Comparison of ENCODE assay signal across 10 mouse cellular contexts in the genomic region with DNA sequence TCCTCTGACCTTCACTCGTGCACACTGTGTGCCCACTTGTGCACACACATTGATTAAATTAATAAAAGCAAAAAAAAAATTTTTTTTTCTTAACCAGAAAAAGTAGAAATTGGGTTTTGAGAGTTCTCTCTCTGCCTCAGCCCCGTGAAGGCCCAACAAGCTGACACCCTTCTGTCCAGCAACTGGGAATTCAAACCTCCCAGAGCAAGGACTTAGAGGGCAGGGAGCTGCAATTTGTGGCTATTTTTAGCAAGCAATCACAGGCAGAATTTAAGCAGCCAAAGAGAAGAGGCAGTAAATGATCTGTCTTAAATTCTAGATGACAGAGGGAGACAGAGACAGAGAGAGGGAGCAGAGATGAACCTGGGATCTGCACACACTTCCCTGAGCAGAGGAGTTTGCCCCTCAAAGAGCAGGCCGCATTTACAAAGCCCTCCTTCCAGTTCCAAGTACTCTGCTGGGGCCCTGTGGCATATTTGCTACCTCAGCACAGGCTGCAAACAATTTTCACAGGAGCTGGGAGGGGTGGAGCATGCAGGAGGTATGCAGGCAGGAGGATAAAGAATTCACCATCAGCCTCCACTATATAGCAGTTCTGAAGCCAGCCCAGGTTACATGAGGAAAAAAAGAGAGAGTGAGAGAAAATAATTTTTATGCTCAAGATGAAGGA. TPM values are rescaled to one million over a fixed set of nuclear protein-coding genes. Genes with fewer than 3 reads are reported as not detected.
DNase-seq lines count a peak whose midpoint lies in the region; ATAC-seq and TF ChIP-seq lines count a peak whose summit lies in the region.
"Had no signal": no experiment of that assay in that cellular context is flagged by ENCODE, and none has a peak within 500 bp of the region (broad histone marks: within the 10 kb centered on the region; RNA-seq: fewer than 3 reads in every experiment).

No protein-coding gene starts in this region.

- 48% methylated on average over 3 of the region's 3 CpGs for WGBS in lung, embryonic 16.5 days
- 66% methylated on average over 3 of the region's 3 CpGs for WGBS in lung, adult 2 months
- 31% methylated on average over 3 of the region's 3 CpGs for WGBS in heart, embryonic 16.5 days
- WGBS in cerebellum, adult 2 months, result 79% methylated on average over 3 of the region's 3 CpGs

- peak overlapping the region; percentile 72; the same call in 1 of the 2 replicates for H3K4me3 ChIP-seq in lung, embryonic 16.5 days (ENCODE audit: low read length)
- H3K4me3 ChIP-seq in lung, adult 2 months (replicated peaks; ENCODE audit: extremely low read depth, low read depth, low read length), result no peak overlapping the region
- peak overlapping the region; percentile 22 for H3K4me3 ChIP-seq in heart, embryonic 16.5 days (ENCODE audit: low read length)
- no peak overlapping the region for H3K4me3 ChIP-seq in cerebellum, adult 2 months (replicated peaks; ENCODE audit: insufficient read depth, low read depth, low read length)

- H3K4me1 ChIP-seq in lung, embryonic 16.5 days (replicated peaks; ENCODE audit: control insufficient read depth, insufficient read depth, low read length), result peaks cover 24% of the 10 kb centered on the region
- no peaks in the 10 kb centered on the region for H3K4me1 ChIP-seq in lung, adult 2 months (ENCODE audit: control insufficient read depth, insufficient read depth, low read length)
- H3K4me1 ChIP-seq in heart, embryonic 16.5 days (ENCODE audit: control insufficient read depth, insufficient read depth, low read length), result peaks cover 29% of the 10 kb centered on the region
- no peaks in the 10 kb centered on the region; the same call in 1 of the 2 replicates for H3K4me1 ChIP-seq in cerebellum, adult 2 months (ENCODE audit: control insufficient read depth, insufficient read depth, low read length)

- TF ChIP-seq CTCF in lung, adult 2 months (IDR thresholded peaks at IDR 0.05; ENCODE audit: insufficient read depth, low read length), result no peak
- no peak for TF ChIP-seq CTCF in cerebellum, adult 2 months (IDR thresholded peaks at IDR 0.05; ENCODE audit: borderline replicate concordance, insufficient read depth, low read depth, low read length)

- H3K4me2 ChIP-seq in lung, embryonic 16.5 days (ENCODE audit: low read depth, low read length), result peak overlapping the region; percentile 59
- H3K4me2 ChIP-seq in heart, embryonic 16.5 days (ENCODE audit: low read depth, low read length), result peak overlapping the region; percentile 50

- TF ChIP-seq POLR2A in lung, adult 2 months (IDR thresholded peaks at IDR 0.05; ENCODE audit: borderline replicate concordance, extremely low read depth, low read depth, low read length), result no peak
- TF ChIP-seq POLR2A in cerebellum, adult 2 months (IDR thresholded peaks at IDR 0.05; ENCODE audit: borderline replicate concordance, insufficient read depth, low read length), result no peak

- peaks cover 3% of the 10 kb centered on the region for H3K36me3 ChIP-seq in lung, embryonic 16.5 days (ENCODE audit: control insufficient read depth, insufficient read depth, low read length)
- H3K36me3 ChIP-seq in heart, embryonic 16.5 days (ENCODE audit: control insufficient read depth, insufficient read depth), result peaks cover 14% of the 10 kb centered on the region

- no peaks in the 10 kb centered on the region for H3K9me3 ChIP-seq in lung, embryonic 16.5 days (ENCODE audit: control insufficient read depth, low read length)
- no peaks in the 10 kb centered on the region for H3K9me3 ChIP-seq in heart, embryonic 16.5 days (replicated peaks; ENCODE audit: control insufficient read depth, low read length)

- DNase-seq in heart, adult 18-20 months, result peak; percentile 38 to 57
- no peak for DNase-seq in heart, adult 8-10 months (ENCODE audit: low spot score)
- DNase-seq in lung, adult 2 months, result no peak
- DNase-seq in B cell, adult 2 months, result no peak
- DNase-seq in cerebellum, adult 2 months, result no peak
- no peak for DNase-seq in cerebellum, postnatal 4 days (ENCODE audit: low spot score in 2 of 2)
- DNase-seq: right cerebral cortex, adult 18-20 months had no signal

- H3K27me3 ChIP-seq in lung, embryonic 16.5 days (ENCODE audit: control insufficient read depth, insufficient read depth, low read depth, low read length), result no peaks in the 10 kb centered on the region
- H3K27me3 ChIP-seq in heart, embryonic 16.5 days (ENCODE audit: control insufficient read depth, insufficient read depth, low read length), result no peaks in the 10 kb centered on the region
- no peaks in the 10 kb centered on the region for H3K27me3 ChIP-seq in cerebellum, adult 2 months (ENCODE audit: control insufficient read depth, insufficient read depth, low read length)

- ATAC-seq in lung, embryonic 16.5 days (ENCODE audit: low read depth), result no peak
- 0 out of 2 replicates have a peak, but pooled peaks have one; percentile 30 for ATAC-seq in heart, embryonic 16.5 days (replicated peaks; ENCODE audit: extremely low read depth, insufficient read depth, low FRiP score)

- H3K9ac ChIP-seq in lung, embryonic 16.5 days (ENCODE audit: low read length), result peak overlapping the region; percentile 8; the same call in 1 of the 2 replicates
- H3K9ac ChIP-seq in heart, embryonic 16.5 days (ENCODE audit: low read length), result peak overlapping the region; percentile 57

- peak overlapping the region; percentile 43 for H3K27ac ChIP-seq in lung, embryonic 16.5 days (ENCODE audit: low read length)
- peak overlapping the region; percentile 97 for H3K27ac ChIP-seq in heart, embryonic 16.5 days (ENCODE audit: low read length)
- no peak overlapping the region for H3K27ac ChIP-seq in cerebellum, adult 2 months (ENCODE audit: insufficient read depth, low read length)

RNA-seq across cellular contexts. Expression of a gene that starts 1.6 kb away (rescaled TPM):
- 10 to 100 TPM; 32.0 to 37.2 TPM for total RNA-seq in heart, adult 18-20 months (2021)
- 10 to 100 TPM; 30.3 to 34.3 (median 32.9) TPM for total RNA-seq in heart, adult 8-10 months (2022)
- polyA plus RNA-seq in lung, embryonic 16.5 days (2015; fragmentation: Nextera tagmentation; extraction: Ambion mirVana), result 132 and 147 TPM in 2 replicates
- polyA plus RNA-seq in lung, adult 2 months (2012; rRNA removed), result 83.2 and 106 TPM in 2 replicates
- polyA plus RNA-seq in heart, embryonic 16.5 days (2015; fragmentation: Nextera tagmentation; extraction: Ambion mirVana), result 131 and 138 TPM in 2 replicates
- polyA plus RNA-seq in cerebellum, adult 2 months (2012; rRNA removed), result 12.9 and 13.1 TPM in 2 replicates

RNA-seq across cellular contexts. Expression of a gene that starts 12.0 kb away (rescaled TPM):
- total RNA-seq in heart, adult 18-20 months (2021), result 10 to 100 TPM; 13.9 to 15.1 TPM
- 10 to 100 TPM; 13.4 to 15.8 (median 14.8) TPM for total RNA-seq in heart, adult 8-10 months (2022)
- 51.7 and 53.6 TPM in 2 replicates for polyA plus RNA-seq in lung, embryonic 16.5 days (2015; fragmentation: Nextera tagmentation; extraction: Ambion mirVana)
- polyA plus RNA-seq in lung, adult 2 months (2012; rRNA removed), result 24.9 and 26.8 TPM in 2 replicates
- polyA plus RNA-seq in heart, embryonic 16.5 days (2015; fragmentation: Nextera tagmentation; extraction: Ambion mirVana), result 41.9 and 42.5 TPM in 2 replicates
- polyA plus RNA-seq in cerebellum, adult 2 months (2012; rRNA removed), result 22.2 and 23.0 TPM in 2 replicates

RNA-seq across cellular contexts. Expression of a gene that starts 12.1 kb away (rescaled TPM):
- total RNA-seq in heart, adult 18-20 months (2021), result 1 to 10 TPM; 3.3 to 3.8 TPM
- 1 to 10 TPM; 3.1 to 4.7 (median 4.1) TPM for total RNA-seq in heart, adult 8-10 months (2022)
- polyA plus RNA-seq in lung, embryonic 16.5 days (2015; fragmentation: Nextera tagmentation; extraction: Ambion mirVana), result 11.1 and 11.2 TPM in 2 replicates
- polyA plus RNA-seq in lung, adult 2 months (2012; rRNA removed), result 9.7 and 9.8 TPM in 2 replicates
- polyA plus RNA-seq in heart, embryonic 16.5 days (2015; fragmentation: Nextera tagmentation; extraction: Ambion mirVana), result 8.2 and 10.0 TPM in 2 replicates
- polyA plus RNA-seq in cerebellum, adult 2 months (2012; rRNA removed), result 4.1 and 4.5 TPM in 2 replicates

RNA-seq across cellular contexts. Expression of a gene that starts 58.9 kb away (rescaled TPM):
- total RNA-seq in heart, adult 18-20 months (2021), result not detected
- not detected for total RNA-seq in heart, adult 8-10 months (2022)
- not detected in 2 replicates for polyA plus RNA-seq in lung, embryonic 16.5 days (2015; fragmentation: Nextera tagmentation; extraction: Ambion mirVana)
- polyA plus RNA-seq in lung, adult 2 months (2012; rRNA removed), result not detected in 2 replicates
- polyA plus RNA-seq in heart, embryonic 16.5 days (2015; fragmentation: Nextera tagmentation; extraction: Ambion mirVana), result not detected in 2 replicates
- not detected in 2 replicates for polyA plus RNA-seq in cerebellum, adult 2 months (2012; rRNA removed)
- total RNA-seq: left cerebral cortex, postnatal 4 days had no signal

Comparison
In these comparisons a context has a peak if more than half of its experiments do, and no peak if none do; other contexts are left out.
1. DNase-seq: peak in heart, adult 18-20 months (2 of 2); none in heart, adult 8-10 months (single experiment), lung, adult 2 months (single experiment), B cell, adult 2 months (0 of 2), cerebellum, adult 2 months (0 of 2) and cerebellum, postnatal 4 days (0 of 2).
2. H3K4me3 ChIP-seq: peak in lung, embryonic 16.5 days (single experiment) and heart, embryonic 16.5 days (single experiment); none in lung, adult 2 months (single experiment) and cerebellum, adult 2 months (single experiment).